ENCODE assay signal across 8 mouse cellular contexts in genomic region chr11:24099886-24100293, GRCm38 (mm10). TPM values are rescaled to one million over a fixed set of nuclear protein-coding genes. Genes with fewer than 3 reads are reported as not detected.
A peak's percentile ranks its signal among the peaks of the same experiment; 100 is the strongest.
DNase-seq lines count a peak whose midpoint lies in the region; TF ChIP-seq lines count a peak whose summit lies in the region.
"Had no signal": no experiment of that assay in that cellular context is flagged by ENCODE, and none has a peak within 500 bp of the region (broad histone marks: within the 10 kb centered on the region; RNA-seq: fewer than 3 reads in every experiment).

No protein-coding gene starts in this region.

- peaks cover 39% of the 10 kb centered on the region for H3K4me1 ChIP-seq in olfactory bulb, adult 2 months (ENCODE audit: control insufficient read depth, insufficient read depth, low read length)

- peak overlapping the region; percentile 53; the same call in 1 of the 2 replicates for H3K27ac ChIP-seq in olfactory bulb, adult 2 months (ENCODE audit: insufficient read depth, low read depth, low read length)

- TF ChIP-seq POLR2A in olfactory bulb, adult 2 months (IDR thresholded peaks at IDR 0.05; ENCODE audit: insufficient read depth, low read depth, low read length) = no peak

- 24% methylated on average over 7 of the region's 7 CpGs for WGBS in olfactory bulb, adult 2 months

- no peak overlapping the region for H3K4me3 ChIP-seq in olfactory bulb, adult 2 months (ENCODE audit: insufficient read depth, low read depth, low read length)

- TF ChIP-seq CTCF in olfactory bulb, adult 2 months (IDR thresholded peaks at IDR 0.05; ENCODE audit: insufficient read depth, low read depth, low read length) = no peak

- peak; percentile 43 for DNase-seq in ovary, postnatal 36 days (ENCODE audit: low spot score)
- no peak for DNase-seq in ovary, postnatal 10 days (ENCODE audit: low spot score)
- peak; percentile 46 for DNase-seq in heart, postnatal 4 days
- DNase-seq in kidney, postnatal 4 days = peak; percentile 62 to 76
- DNase-seq in layer of hippocampus, adult 9-10 months (ENCODE audit: low spot score) = no peak
- DNase-seq in cerebellum, adult 8-10 months = no peak

RNA-seq across cellular contexts. Expression of gene Bcl11a, which starts 22.0 kb away (rescaled TPM):
- 10 to 100 TPM in 1 of 2 experiments, 1 to 10 TPM in 1; 8.4 to 10.3 TPM for total RNA-seq in heart, postnatal 4 days (2021)
- polyA plus RNA-seq in olfactory bulb, adult 2 months (2012; ENCODE audit: insufficient read depth, insufficient read length, low replicate concordance, missing spikeins) = 89.4 TPM in 1 of 2 replicates, not detected in the other

RNA-seq across cellular contexts. Expression of gene A830031A19Rik, which starts 25.0 kb away (rescaled TPM):
- total RNA-seq in heart, postnatal 4 days (2021) = not detected
- polyA plus RNA-seq in olfactory bulb, adult 2 months (2012; ENCODE audit: insufficient read depth, insufficient read length, low replicate concordance, missing spikeins) = not detected in 2 replicates
- polyA plus RNA-seq: testis, adult 2 months had no signal

Comparison
In these comparisons a context has a peak if more than half of its experiments do, and no peak if none do; other contexts are left out.
1. DNase-seq: peak in ovary, postnatal 36 days (single experiment), heart, postnatal 4 days (single experiment) and kidney, postnatal 4 days (2 of 2); none in ovary, postnatal 10 days (single experiment), layer of hippocampus, adult 9-10 months (single experiment) and cerebellum, adult 8-10 months (single experiment).